Mouse (Mus musculus) testis, adult 2 months (tissue): Measurements from ENCODE around the gene Rbm45.

ENCODE experiments used
- CTCF ChIP-seq: fragments of 200-500 bp; IDR thresholded peaks from 2 replicates; pipeline ENCODE4 v1.5.1; 2012; ENCODE audit warnings: low read depth, mild to moderate bottlenecking, inconsistent platforms, low read length, moderate library complexity; ENCODE audit not compliant: control insufficient read depth, insufficient read depth, insufficient replicate concordance
- POLR2A ChIP-seq: fragments of 200-500 bp; IDR thresholded peaks from 2 replicates; pipeline ENCODE4 v1.6.1; 2012; ENCODE audit warnings: low read depth, mild to moderate bottlenecking, inconsistent platforms, low read length, moderate library complexity; ENCODE audit not compliant: control insufficient read depth

- TF ChIP-seq POLR2A (no peak), CTCF (no peak)
These were observed 2.5 kb downstream of the Rbm45 start for GRCm38 (mm10) chr2:76372244-76372643.
